Mouse (Mus musculus) hindbrain, embryonic 14.5 days (tissue): Measurements from ENCODE around the gene Timm8a1. TPM values are rescaled to one million over a fixed set of nuclear protein-coding genes. Genes with fewer than 3 reads are reported as not detected.

ENCODE experiments used
- ATAC-seq: fragments of 200-750 bp; cut with Nextera tagmentation; 2 replicates; pipeline ENCODE4 v1.8.0; 2017; ENCODE audit warnings: moderate number of reproducible peaks, mild to moderate bottlenecking, moderate TSS enrichment, moderate library complexity; ENCODE audit not compliant: low FRiP score
- DNase-seq: peaks from one replicate; pipeline ENCODE4 v3.0.0-alpha.2; 2015; ENCODE audit warnings: low spot score
- H3K27ac ChIP-seq: fragments of 300-500 bp; sonication (generic); 2 replicates; pipeline ENCODE4 v1.5.1; 2014; ENCODE audit warnings: mild to moderate bottlenecking, moderate library complexity
- H3K27me3 ChIP-seq: fragments of 300-500 bp; sonication (generic); 2 replicates; pipeline ENCODE4 v1.6.1; 2014; ENCODE audit warnings: mild to moderate bottlenecking, low read length, mixed read lengths; ENCODE audit not compliant: control insufficient read depth, insufficient read depth
- H3K36me3 ChIP-seq: fragments of 300-500 bp; sonication (generic); replicated peaks from 2 replicates; pipeline ENCODE4 v1.6.1; 2014; ENCODE audit not compliant: control insufficient read depth, insufficient read depth
- H3K4me1 ChIP-seq: fragments of 300-500 bp; sonication (generic); replicated peaks from 2 replicates; pipeline ENCODE4 v1.6.1; 2014; ENCODE audit warnings: antibody characterized with exemption, low read length, mixed read lengths; ENCODE audit not compliant: control insufficient read depth, insufficient read depth
- H3K4me2 ChIP-seq: fragments of 300-500 bp; sonication (generic); replicated peaks from 2 replicates; pipeline ENCODE4 v1.6.1; 2014; ENCODE audit warnings: mild to moderate bottlenecking, moderate library complexity
- H3K4me3 ChIP-seq: fragments of 300-500 bp; sonication (generic); replicated peaks from 2 replicates; pipeline ENCODE4 v1.5.1; 2014; ENCODE audit warnings: mild to moderate bottlenecking, low read length
- H3K9ac ChIP-seq: fragments of 300-500 bp; sonication (generic); 2 replicates; pipeline ENCODE4 v1.6.1; 2014
- H3K9me3 ChIP-seq: fragments of 300-500 bp; sonication (generic); 2 replicates; pipeline ENCODE4 v1.6.1; 2016; ENCODE audit warnings: low read length; ENCODE audit not compliant: control insufficient read depth
- WGBS: fragments of 180-500 bp; shearing (Covaris S2); extraction: QIAGEN DNeasy Blood & Tissue Kit; methylation state at CpG from one replicate; pipeline ENCODE4 v1.1.7; 2014; 5-methylcytosine and 5-hydroxymethylcytosine counted together
- polyA plus RNA-seq: library from polyadenylated mRNA; unstranded; fragments of >200 nt; fragmentation: Nextera tagmentation; extraction: Ambion mirVana; gene quantifications from 2 replicates; pipeline ENCODE4 v1.2.1, GENCODE M21; 2014

Timm8a1 gene
- polyA plus RNA-seq, 1 experiment from 2014 or later = 50.1 TPM

DNA sequence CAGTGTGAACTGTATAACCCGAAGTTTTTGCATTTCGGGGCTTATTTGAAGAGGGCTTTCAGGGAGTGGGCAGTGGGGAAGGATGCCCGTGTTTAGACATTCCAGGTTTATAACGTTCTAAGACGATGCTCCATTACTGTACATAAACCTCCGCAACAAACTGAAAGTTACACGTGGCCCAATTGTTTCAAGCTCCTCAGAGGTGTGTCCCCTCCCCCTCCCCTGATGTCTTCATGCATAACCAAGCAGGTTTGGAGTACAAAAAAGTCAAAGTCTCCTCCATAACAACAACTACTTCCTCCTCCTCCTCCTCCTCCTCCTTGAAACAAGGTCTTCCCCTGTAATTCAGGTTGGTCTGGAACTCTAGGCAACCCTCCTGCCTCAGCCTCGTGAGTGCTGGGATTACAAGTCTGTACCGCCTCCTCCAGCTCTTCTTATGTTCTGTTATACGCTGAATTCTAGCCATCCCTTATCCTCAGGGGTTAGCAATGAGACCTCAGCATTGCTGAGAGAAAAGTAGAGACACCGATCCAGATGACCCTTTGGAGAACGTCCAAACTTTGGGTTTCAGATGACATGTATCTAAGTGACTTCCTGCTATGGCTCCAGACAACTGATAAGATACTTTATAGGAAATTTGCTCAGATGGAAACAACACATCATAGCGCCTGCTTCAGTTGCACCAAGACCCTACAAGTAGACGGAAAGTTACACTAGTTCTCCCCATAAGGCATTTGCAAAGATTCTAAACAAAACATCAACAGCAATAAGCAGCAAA is 39.1 kb upstream of the Timm8a1 start:
- no peaks in the 10 kb centered on the region for H3K9me3 ChIP-seq
- H3K4me2 ChIP-seq = no peak overlapping the region
- H3K36me3 ChIP-seq = no peaks in the 10 kb centered on the region
- no peak overlapping the region for H3K9ac ChIP-seq
- H3K27ac ChIP-seq = no peak overlapping the region
- ATAC-seq = no peak
- WGBS = 88% methylated on average over 14 of the region's 14 CpGs
- 0 out of 2 replicates have a peak, but pooled peaks cover 2% of the 10 kb centered on the region for H3K27me3 ChIP-seq
- H3K4me3 ChIP-seq = no peak overlapping the region
- H3K4me1 ChIP-seq = 0 out of 2 replicates have a peak, but pooled peaks cover 3% of the 10 kb centered on the region
- no peak for DNase-seq

DNA sequence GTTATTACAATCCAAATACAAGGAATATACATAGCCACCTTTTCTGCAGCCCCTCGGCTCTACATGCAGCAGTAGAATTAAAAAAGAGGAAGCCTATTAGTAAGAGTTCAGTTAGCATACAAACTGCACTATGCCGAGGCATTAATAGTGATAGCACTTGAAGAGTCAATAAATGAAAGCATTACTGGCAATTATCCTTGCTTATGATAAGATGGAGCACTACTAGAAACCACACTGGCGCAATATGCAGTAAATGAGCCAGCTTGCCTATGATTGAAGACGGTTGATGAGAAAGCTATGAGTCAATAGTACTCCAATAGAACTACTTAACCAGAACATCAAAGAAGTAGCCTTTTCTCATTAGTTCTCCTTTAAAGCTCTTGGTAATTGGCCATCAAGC is 36.2 kb upstream of the Timm8a1 start:
- no peak overlapping the region for H3K4me2 ChIP-seq
- no peaks in the 10 kb centered on the region for H3K9me3 ChIP-seq
- ATAC-seq (no peak), DNase-seq (no peak)
- H3K27me3 ChIP-seq = no peaks in the 10 kb centered on the region
- H3K36me3 ChIP-seq = no peaks in the 10 kb centered on the region
- H3K27ac ChIP-seq = no peak overlapping the region
- no peaks in the 10 kb centered on the region for H3K4me1 ChIP-seq
- WGBS = 86% methylated on average over 4 of the region's 4 CpGs
- no peak overlapping the region for H3K9ac ChIP-seq
- no peak overlapping the region for H3K4me3 ChIP-seq

DNA sequence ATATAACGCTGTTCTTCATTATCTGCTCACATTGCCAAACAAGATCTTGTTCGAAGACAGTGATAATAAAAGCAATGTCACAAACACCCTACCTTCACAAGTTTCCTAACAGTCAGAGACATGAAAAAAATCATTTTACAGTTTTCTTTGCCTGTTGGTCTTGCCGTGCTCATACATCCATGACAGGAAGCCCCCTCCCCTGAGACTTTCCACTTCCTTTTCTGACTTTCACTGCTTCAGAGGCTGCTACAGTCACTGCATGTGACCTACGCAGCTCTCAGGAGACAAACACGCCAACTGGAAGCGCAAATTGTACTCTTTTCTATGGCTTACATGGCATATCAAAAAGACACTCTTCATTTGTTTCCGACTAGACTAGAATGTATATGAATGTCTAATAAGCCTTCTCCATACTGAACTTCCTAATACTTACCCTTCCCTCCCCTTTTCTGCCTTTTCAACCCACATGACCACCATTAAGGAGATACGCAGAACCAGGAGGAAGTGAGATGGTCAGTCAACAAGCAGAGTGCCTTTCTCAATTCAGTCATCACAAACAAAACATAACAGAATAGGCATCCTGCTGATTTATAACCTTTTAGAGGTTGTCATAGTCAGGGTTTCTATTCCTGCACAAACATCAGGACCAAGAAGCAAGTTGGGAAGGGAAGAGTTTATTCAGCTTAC is 25.0 kb upstream of the Timm8a1 start:
- peaks cover 3% of the 10 kb centered on the region; the same call in 1 of the 2 replicates for H3K27me3 ChIP-seq
- H3K9me3 ChIP-seq = no peaks in the 10 kb centered on the region
- no peak overlapping the region for H3K4me2 ChIP-seq
- no peak overlapping the region for H3K9ac ChIP-seq
- no peak overlapping the region for H3K4me3 ChIP-seq
- DNase-seq = no peak
- H3K36me3 ChIP-seq = no peaks in the 10 kb centered on the region
- H3K27ac ChIP-seq = no peak overlapping the region
- no peaks in the 10 kb centered on the region for H3K4me1 ChIP-seq
- ATAC-seq = no peak
- 87% methylated on average over 8 of the region's 8 CpGs for WGBS

DNA sequence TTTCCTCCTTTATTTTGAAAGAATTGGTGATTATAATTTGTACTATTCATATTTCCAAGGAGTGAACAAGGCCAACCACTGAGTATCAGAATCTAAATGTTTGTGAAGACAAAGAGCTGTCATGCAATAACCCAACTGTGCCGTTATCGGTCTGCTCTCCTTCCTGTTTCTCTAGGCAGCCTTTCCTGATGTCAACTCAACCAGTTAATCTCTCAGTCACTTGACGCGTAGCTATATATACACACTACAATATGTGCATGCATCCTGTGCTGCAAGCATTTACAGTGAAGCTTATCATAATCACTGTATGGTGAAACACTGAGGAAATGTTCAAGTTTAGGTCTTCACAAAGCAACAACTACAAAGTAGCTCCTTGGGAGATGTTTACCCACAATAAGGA is 22.7 kb upstream of the Timm8a1 start:
- DNase-seq (no peak), ATAC-seq (no peak)
- no peak overlapping the region for H3K4me3 ChIP-seq
- H3K4me1 ChIP-seq = no peaks in the 10 kb centered on the region
- H3K4me2 ChIP-seq = no peak overlapping the region
- 87% methylated on average over 4 of the region's 4 CpGs for WGBS
- H3K9ac ChIP-seq = no peak overlapping the region
- H3K9me3 ChIP-seq = no peaks in the 10 kb centered on the region
- H3K27me3 ChIP-seq = peaks cover 3% of the 10 kb centered on the region; the same call in 1 of the 2 replicates
- no peaks in the 10 kb centered on the region for H3K36me3 ChIP-seq
- H3K27ac ChIP-seq = no peak overlapping the region

GRCm38 (mm10) chrX:134554425-134554824 is 12.8 kb upstream of the Timm8a1 start:
- Histone ChIP-seq H3K4me2 (no peak overlapping the region), H3K4me3 (no peak overlapping the region), H3K36me3 (no peaks in the 10 kb centered on the region), H3K4me1 (no peaks in the 10 kb centered on the region), H3K27ac (no peak overlapping the region), H3K9ac (no peak overlapping the region), H3K9me3 (no peaks in the 10 kb centered on the region), H3K27me3 (no peaks in the 10 kb centered on the region)
- ATAC-seq (no peak), DNase-seq (no peak)
- WGBS = 79% methylated on average over 6 of the region's 6 CpGs

GRCm38 (mm10) chrX:134553326-134553725 is 11.7 kb upstream of the Timm8a1 start:
- no peak for ATAC-seq
- WGBS = 83% methylated on average over 4 of the region's 4 CpGs
- no peaks in the 10 kb centered on the region for H3K4me1 ChIP-seq

GRCm38 (mm10) chrX:134550903-134551302 is 9.2 kb upstream of the Timm8a1 start:
- Histone ChIP-seq H3K4me3 (no peak overlapping the region), H3K36me3 (no peaks in the 10 kb centered on the region), H3K9me3 (no peaks in the 10 kb centered on the region), H3K27me3 (no peaks in the 10 kb centered on the region), H3K4me1 (no peaks in the 10 kb centered on the region), H3K27ac (no peak overlapping the region), H3K9ac (no peak overlapping the region), H3K4me2 (no peak overlapping the region)
- ATAC-seq (no peak), DNase-seq (peak; percentile 87)
- WGBS = 20% methylated on average over 5 of the region's 5 CpGs

More at GRCm38 (mm10) chrX:134553326-134553725, 11.7 kb upstream of the Timm8a1 start:
- Histone ChIP-seq H3K9ac (no peak overlapping the region), H3K36me3 (no peaks in the 10 kb centered on the region), H3K4me2 (no peak overlapping the region), H3K9me3 (no peaks in the 10 kb centered on the region), H3K27me3 (no peaks in the 10 kb centered on the region), H3K4me3 (no peak overlapping the region), H3K27ac (no peak overlapping the region)
- DNase-seq = no peak

DNA sequence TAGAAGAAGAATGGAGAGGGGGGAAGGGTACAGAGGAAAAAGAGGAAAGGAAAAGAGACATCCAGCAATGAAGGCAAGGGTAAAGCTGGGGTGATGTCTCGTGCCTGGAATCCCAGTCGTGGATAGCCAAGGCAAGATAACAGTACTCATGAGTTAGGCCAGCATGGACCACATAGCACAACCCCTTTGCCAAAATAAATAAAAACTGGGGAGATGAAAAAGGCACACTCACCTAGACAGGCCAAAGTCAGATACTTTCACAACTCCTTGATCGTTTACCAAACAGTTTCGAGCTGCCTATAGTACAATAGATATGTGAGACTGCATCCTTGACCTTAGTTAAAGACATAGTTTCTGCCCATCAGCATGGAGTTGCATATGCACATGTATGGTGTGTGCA is 5.7 kb upstream of the Timm8a1 start:
- Histone ChIP-seq H3K27ac (no peak overlapping the region), H3K27me3 (no peaks in the 10 kb centered on the region), H3K4me2 (no peak overlapping the region), H3K36me3 (no peaks in the 10 kb centered on the region), H3K9ac (no peak overlapping the region), H3K4me3 (no peak overlapping the region), H3K4me1 (no peaks in the 10 kb centered on the region), H3K9me3 (no peaks in the 10 kb centered on the region)
- ATAC-seq (no peak), DNase-seq (no peak)
- WGBS = 91% methylated on average over 4 of the region's 4 CpGs

DNA sequence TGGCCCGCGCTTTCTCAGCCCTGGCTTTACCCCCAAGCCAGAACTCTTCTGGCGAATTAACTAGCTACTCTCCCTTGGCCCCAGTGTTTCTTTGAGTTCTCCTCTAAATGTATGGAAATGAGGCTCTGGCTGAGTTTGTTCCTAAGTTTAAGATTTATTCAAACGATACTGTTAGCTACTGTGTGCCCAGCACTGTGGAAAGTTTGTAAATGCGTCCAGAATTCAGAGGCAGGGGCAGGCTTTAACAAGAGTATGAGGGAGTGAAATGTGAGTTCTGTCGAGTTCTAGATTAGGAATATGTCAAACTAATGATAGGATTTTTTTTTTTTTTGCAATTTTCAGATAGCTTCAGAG is 267 bp upstream of the Timm8a1 start:
- Histone ChIP-seq H3K4me1 (no peaks in the 10 kb centered on the region), H3K4me3 (peak overlapping the region; percentile 45), H3K27ac (no peak overlapping the region), H3K27me3 (no peaks in the 10 kb centered on the region), H3K4me2 (peak overlapping the region; percentile 61), H3K9ac (peak overlapping the region; percentile 61; the same call in 1 of the 2 replicates), H3K36me3 (no peaks in the 10 kb centered on the region), H3K9me3 (no peaks in the 10 kb centered on the region)
- ATAC-seq (no peak; the same call in 1 of the 2 replicates), DNase-seq (no peak)
- WGBS = 30% methylated on average over 6 of the region's 6 CpGs
